ENCODE assay signal across 8 mouse cellular contexts in genomic region chr13:34916520-34917167, GRCm38 (mm10). TPM values are rescaled to one million over a fixed set of nuclear protein-coding genes. Genes with fewer than 3 reads are reported as not detected.
DNase-seq lines count a peak whose midpoint lies in the region; ATAC-seq lines count a peak whose summit lies in the region.

No protein-coding gene starts in this region.

- peak; percentile 15; the same call in 1 of the 2 replicates for ATAC-seq in cerebellum, adult (ENCODE audit: insufficient number of reproducible peaks, low FRiP score, low TSS enrichment)
- ATAC-seq in heart, embryonic 16.5 days (replicated peaks; ENCODE audit: extremely low read depth, insufficient read depth, low FRiP score): peak; percentile 72
- peak; percentile 54 for ATAC-seq in midbrain, embryonic 16.5 days

- H3K36me3 ChIP-seq in heart, embryonic 16.5 days (ENCODE audit: control insufficient read depth, insufficient read depth): no peaks in the 10 kb centered on the region
- no peaks in the 10 kb centered on the region for H3K36me3 ChIP-seq in midbrain, embryonic 16.5 days (ENCODE audit: control insufficient read depth, insufficient read depth, low read length)

- peak overlapping the region; percentile 46 for H3K4me3 ChIP-seq in heart, embryonic 16.5 days (ENCODE audit: low read length)
- peak overlapping the region; percentile 24 for H3K4me3 ChIP-seq in midbrain, embryonic 16.5 days (ENCODE audit: low read depth, low read length)

- H3K27me3 ChIP-seq in heart, embryonic 16.5 days (ENCODE audit: control insufficient read depth, insufficient read depth, low read length): peaks cover 2% of the 10 kb centered on the region; the same call in 1 of the 2 replicates
- no peaks in the 10 kb centered on the region for H3K27me3 ChIP-seq in midbrain, embryonic 16.5 days (ENCODE audit: control insufficient read depth, insufficient read depth, low read depth, low read length)

- DNase-seq in cerebellum, adult 18-20 months: no peak
- DNase-seq in adrenal gland, postnatal 36 days: peak; percentile 14 to 30
- peak; percentile 23 to 59 for DNase-seq in kidney, postnatal 36 days
- DNase-seq in layer of hippocampus, adult 8-10 months (ENCODE audit: low spot score in 2 of 2): no peak
- no peak for DNase-seq in ovary, adult 18-20 months (ENCODE audit: low spot score)

- H3K4me1 ChIP-seq in heart, embryonic 16.5 days (ENCODE audit: control insufficient read depth, insufficient read depth, low read length): 0 out of 2 replicates have a peak, but pooled peaks cover 2% of the 10 kb centered on the region
- H3K4me1 ChIP-seq in midbrain, embryonic 16.5 days (ENCODE audit: control insufficient read depth, insufficient read depth, low read length): no peaks in the 10 kb centered on the region

- H3K9ac ChIP-seq in heart, embryonic 16.5 days (ENCODE audit: low read length): peak overlapping the region; percentile 64
- H3K9ac ChIP-seq in midbrain, embryonic 16.5 days (ENCODE audit: low read depth, low read length): no peak overlapping the region

- H3K9me3 ChIP-seq in heart, embryonic 16.5 days (replicated peaks; ENCODE audit: control insufficient read depth, low read length): no peaks in the 10 kb centered on the region
- no peaks in the 10 kb centered on the region for H3K9me3 ChIP-seq in midbrain, embryonic 16.5 days (replicated peaks; ENCODE audit: control insufficient read depth, low read length, poor library complexity, severe bottlenecking)

- WGBS in heart, embryonic 16.5 days: 29% methylated on average over 37 of the region's 37 CpGs
- 41% methylated on average over 36 of the region's 37 CpGs for WGBS in midbrain, embryonic 16.5 days

- peak overlapping the region; percentile 78 for H3K4me2 ChIP-seq in heart, embryonic 16.5 days (ENCODE audit: low read depth, low read length)
- peak overlapping the region; percentile 52 for H3K4me2 ChIP-seq in midbrain, embryonic 16.5 days (ENCODE audit: low read length)

- no peak overlapping the region for H3K27ac ChIP-seq in heart, embryonic 16.5 days (ENCODE audit: low read length)
- no peak overlapping the region for H3K27ac ChIP-seq in midbrain, embryonic 16.5 days (ENCODE audit: low read length)

RNA-seq across cellular contexts. Expression of gene Fam217a, which starts 7.5 kb away (rescaled TPM):
- 1 to 10 TPM in 1 of 2 experiments, under 1 TPM in 1; 0.76 to 1.4 TPM for total RNA-seq in adrenal gland, postnatal 36 days (2021)
- polyA plus RNA-seq in heart, embryonic 16.5 days (2015; fragmentation: Nextera tagmentation; extraction: Ambion mirVana): 1.5 and 1.6 TPM in 2 replicates
- 0.75 and 1.6 TPM in 2 replicates for polyA plus RNA-seq in midbrain, embryonic 16.5 days (2015; fragmentation: Nextera tagmentation; extraction: Ambion mirVana)
- total RNA-seq in layer of hippocampus, adult 8-10 months (2022): 1 to 10 TPM in 2 of 4 experiments, under 1 TPM in 2; 0.75 to 1.4 (median 1.1) TPM

RNA-seq across cellular contexts. Expression of gene 4933417A18Rik, which starts 7.6 kb away (rescaled TPM):
- not detected for total RNA-seq in adrenal gland, postnatal 36 days (2021)
- not detected in 2 replicates for polyA plus RNA-seq in heart, embryonic 16.5 days (2015; fragmentation: Nextera tagmentation; extraction: Ambion mirVana)
- not detected in 2 replicates for polyA plus RNA-seq in midbrain, embryonic 16.5 days (2015; fragmentation: Nextera tagmentation; extraction: Ambion mirVana)
- not detected for total RNA-seq in layer of hippocampus, adult 8-10 months (2022)

RNA-seq across cellular contexts. Expression of gene Prpf4b, which starts 41.5 kb away (rescaled TPM):
- 10 to 100 TPM; 76.2 to 94.2 TPM for total RNA-seq in adrenal gland, postnatal 36 days (2021)
- 39.4 and 40.2 TPM in 2 replicates for polyA plus RNA-seq in heart, embryonic 16.5 days (2015; fragmentation: Nextera tagmentation; extraction: Ambion mirVana)
- polyA plus RNA-seq in midbrain, embryonic 16.5 days (2015; fragmentation: Nextera tagmentation; extraction: Ambion mirVana): 63.9 and 67.7 TPM in 2 replicates
- total RNA-seq in layer of hippocampus, adult 8-10 months (2022): 100 to 1,000 TPM in 1 of 4 experiments, 10 to 100 TPM in 3; 79.9 to 103 (median 87.0) TPM

RNA-seq across cellular contexts. Expression of gene Eci3, which starts 47.0 kb away (rescaled TPM):
- 1 to 10 TPM; 2.0 to 2.1 TPM for total RNA-seq in adrenal gland, postnatal 36 days (2021)
- polyA plus RNA-seq in heart, embryonic 16.5 days (2015; fragmentation: Nextera tagmentation; extraction: Ambion mirVana): 0.29 and 0.42 TPM in 2 replicates
- 0.37 and 1.0 TPM in 2 replicates for polyA plus RNA-seq in midbrain, embryonic 16.5 days (2015; fragmentation: Nextera tagmentation; extraction: Ambion mirVana)
- 1 to 10 TPM in 2 of 4 experiments, under 1 TPM in 2; 0.83 to 2.4 (median 1.3) TPM for total RNA-seq in layer of hippocampus, adult 8-10 months (2022)

Comparison
In these comparisons a context has a peak if more than half of its experiments do, and no peak if none do; other contexts are left out.
1. ATAC-seq: peak in every context shown above with its lines; median percentile 72 in heart, embryonic 16.5 days; 54 in midbrain, embryonic 16.5 days; 15 in cerebellum, adult.
2. DNase-seq: peak in adrenal gland, postnatal 36 days (2 of 2) and kidney, postnatal 36 days (2 of 2); none in cerebellum, adult 18-20 months (0 of 2), layer of hippocampus, adult 8-10 months (0 of 2) and ovary, adult 18-20 months (single experiment).